Mouse (Mus musculus): ENCODE results near the gene Igf2bp2.

DNA sequence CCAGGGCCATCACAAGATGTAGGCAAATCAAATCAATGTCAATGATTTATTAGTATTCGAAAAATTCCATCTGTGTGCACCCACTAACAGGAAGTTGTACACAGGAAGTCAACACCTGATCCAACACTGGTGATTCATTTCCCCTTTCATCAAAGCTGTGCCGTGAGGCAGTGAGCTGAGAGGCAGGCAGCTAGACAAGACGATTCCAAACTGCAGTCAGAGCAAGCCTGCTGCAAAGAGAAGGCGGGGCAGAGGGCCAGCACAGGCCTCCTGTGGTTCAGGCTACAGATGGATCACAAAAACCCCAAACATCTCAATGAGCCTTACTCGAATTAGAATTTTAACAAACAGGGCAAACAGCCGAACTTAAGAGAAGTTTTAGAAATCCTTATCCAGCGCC is 65.4 kb downstream of the Igf2bp2 start:
- no peak for TF ChIP-seq POLR2A (IDR thresholded peaks at IDR 0.05; ENCODE audit: borderline replicate concordance, control insufficient read depth, low read depth, low read length)
- TF ChIP-seq CTCF (IDR thresholded peaks at IDR 0.05; ENCODE audit: control insufficient read depth, insufficient read depth, low read length): no peak

Data from bone marrow, adult 2 months (tissue).